Mouse (Mus musculus): ENCODE measurements at regions not wholly inside any gene's neighbourhood (a gene's known extent, or its start where the extent isn't known, plus 50 kb on each side); places are given as distances from the start of the nearest gene placed in this dataset.
A peak's percentile ranks its signal among the peaks of the same experiment; 100 is the strongest.

DNA sequence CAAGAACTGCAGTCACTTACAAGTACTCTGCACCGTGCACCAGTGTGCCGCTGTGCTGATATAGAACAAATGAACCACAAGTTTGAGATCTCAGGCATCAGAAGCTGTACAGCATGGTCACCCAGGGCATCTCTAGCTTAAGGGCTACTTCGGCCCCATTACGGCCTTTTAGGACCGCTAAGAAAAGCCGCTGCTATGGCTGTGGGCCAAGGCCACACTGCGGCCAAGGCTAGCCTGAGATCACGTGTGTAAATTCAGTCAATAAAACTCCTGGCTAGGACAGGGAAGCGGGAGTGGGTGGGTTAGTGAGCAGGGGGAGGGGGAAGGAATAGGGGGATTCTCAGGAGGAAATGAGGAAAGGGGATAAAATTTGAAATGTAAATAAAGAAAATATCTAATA, 50.9 kb upstream of the Atp12a start:
- Histone ChIP-seq H3K4me1 (replicated peaks) (no peaks in the 10 kb centered on the region), H3K9ac (no peak overlapping the region), H3K36me3 (no peaks in the 10 kb centered on the region), H3K9me3 (replicated peaks) (no peaks in the 10 kb centered on the region), H3K4me3 (replicated peaks) (no peak overlapping the region), H3K27ac (no peak overlapping the region), H3K4me2 (no peak overlapping the region), H3K27me3 (no peaks in the 10 kb centered on the region)
- no peak for ATAC-seq (ENCODE audit: low read depth)
- no peak for DNase-seq
- 79% methylated on average over 9 of the region's 9 CpGs for WGBS (ENCODE audit: insufficient replicate concordance)

DNA sequence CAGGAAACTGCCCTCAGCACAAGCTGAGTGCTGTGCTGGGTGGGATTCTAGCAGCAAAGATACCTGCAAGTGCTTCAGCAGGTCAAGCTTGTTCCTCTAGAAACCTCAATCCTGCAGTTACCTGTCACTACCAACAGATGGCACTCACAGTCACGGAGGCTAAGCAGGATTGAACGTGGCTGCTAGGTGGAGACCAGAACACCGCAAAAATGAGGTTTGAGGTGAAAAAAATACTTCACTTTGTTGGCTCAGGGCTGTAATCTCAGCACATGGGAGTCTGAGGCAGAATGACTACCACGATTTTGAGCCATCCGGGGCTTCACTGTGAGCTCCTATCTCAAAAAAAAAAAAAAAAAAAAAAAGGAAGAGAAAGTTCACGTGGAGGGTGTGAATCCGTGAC, 50.4 kb upstream of the Atp12a start:
- no peaks in the 10 kb centered on the region for H3K36me3 ChIP-seq
- ATAC-seq (ENCODE audit: low read depth) (no peak), DNase-seq (peak; percentile 2)
- no peak overlapping the region for H3K4me2 ChIP-seq
- H3K4me1 ChIP-seq (replicated peaks) = no peaks in the 10 kb centered on the region
- H3K27ac ChIP-seq = no peak overlapping the region
- H3K9ac ChIP-seq = no peak overlapping the region
- 9% methylated on average over 7 of the region's 7 CpGs for WGBS (ENCODE audit: insufficient replicate concordance)
- H3K27me3 ChIP-seq = no peaks in the 10 kb centered on the region
- H3K9me3 ChIP-seq (replicated peaks) = no peaks in the 10 kb centered on the region
- H3K4me3 ChIP-seq (replicated peaks) = no peak overlapping the region

All from liver, embryonic 13.5 days (tissue).